Mouse (Mus musculus): ENCODE measurements around the gene Sprr2a2.
"Not testable (repeated sequence)": the region's sequence is repeated elsewhere in the genome, so short reads cannot be mapped to it uniquely, and the experiment has no call there.

Gene Sprr2a2

GRCm38 (mm10) chr3:92215569-92215968 lies at the start of gene Sprr2a2, which contains the start of gene Sprr2a1:
Gene Sprr2a2, plus strand, starts transcription at chr3:92215920.
Gene Sprr2a1, plus strand, starts transcription at chr3:92215799.
- DNase-seq (ENCODE audit: low spot score in 2 of 2): not testable (repeated sequence)

GRCm38 (mm10) chr3:92169847-92170246 lies 45.9 kb upstream of the Sprr2a2 start:
- DNase-seq (ENCODE audit: low spot score in 2 of 2): no peak

GRCm38 (mm10) chr3:92176880-92177279 lies 38.8 kb upstream of the Sprr2a2 start:
- DNase-seq (ENCODE audit: low spot score in 2 of 2): no peak

- DNase-seq (ENCODE audit: low spot score in 2 of 2): no peak
Observed at GRCm38 (mm10) chr3:92195512-92196200, 20.1 kb upstream of the Sprr2a2 start.

GRCm38 (mm10) chr3:92211133-92211925 lies 4.4 kb upstream of the Sprr2a2 start:
- not testable (repeated sequence) for DNase-seq (ENCODE audit: low spot score in 2 of 2)

GRCm38 (mm10) chr3:92212059-92212458 lies 3.7 kb upstream of the Sprr2a2 start:
- not testable (repeated sequence) for DNase-seq (ENCODE audit: low spot score in 2 of 2)

GRCm38 (mm10) chr3:92213651-92214050 lies 2.1 kb upstream of the Sprr2a2 start:
- not testable (repeated sequence) for DNase-seq (ENCODE audit: low spot score in 2 of 2)

- DNase-seq (ENCODE audit: low spot score in 2 of 2): not testable (repeated sequence)
Observed at GRCm38 (mm10) chr3:92219031-92219430, 3.3 kb downstream of the Sprr2a2 start.

- DNase-seq (ENCODE audit: low spot score in 2 of 2): not testable (repeated sequence)
Observed at GRCm38 (mm10) chr3:92223708-92224107, 8.0 kb downstream of the Sprr2a2 start.

GRCm38 (mm10) chr3:92227410-92227809 lies 11.7 kb downstream of the Sprr2a2 start:
- DNase-seq (ENCODE audit: low spot score in 2 of 2): not testable (repeated sequence)

- not testable (repeated sequence) for DNase-seq (ENCODE audit: low spot score in 2 of 2)
Observed at GRCm38 (mm10) chr3:92236463-92237189, 20.9 kb downstream of the Sprr2a2 start.

GRCm38 (mm10) chr3:92238736-92239135 lies 23.0 kb downstream of the Sprr2a2 start:
- DNase-seq (ENCODE audit: low spot score in 2 of 2): not testable (repeated sequence)

GRCm38 (mm10) chr3:92239197-92239596 lies 23.5 kb downstream of the Sprr2a2 start:
- not testable (repeated sequence) for DNase-seq (ENCODE audit: low spot score in 2 of 2)

GRCm38 (mm10) chr3:92244833-92245232 lies 29.1 kb downstream of the Sprr2a2 start:
- DNase-seq (ENCODE audit: low spot score in 2 of 2): not testable (repeated sequence)

- not testable (repeated sequence) for DNase-seq (ENCODE audit: low spot score in 2 of 2)
Observed at GRCm38 (mm10) chr3:92246245-92246644, 30.5 kb downstream of the Sprr2a2 start.

GRCm38 (mm10) chr3:92248494-92248893 lies 32.8 kb downstream of the Sprr2a2 start:
- not testable (repeated sequence) for DNase-seq (ENCODE audit: low spot score in 2 of 2)

- not testable (repeated sequence) for DNase-seq (ENCODE audit: low spot score in 2 of 2)
Observed at GRCm38 (mm10) chr3:92250450-92250849, 34.7 kb downstream of the Sprr2a2 start.

- not testable (repeated sequence) for DNase-seq (ENCODE audit: low spot score in 2 of 2)
Observed at GRCm38 (mm10) chr3:92253860-92254259, 38.1 kb downstream of the Sprr2a2 start.

- not testable (repeated sequence) for DNase-seq (ENCODE audit: low spot score in 2 of 2)
Observed at GRCm38 (mm10) chr3:92258526-92258925, 42.8 kb downstream of the Sprr2a2 start.

GRCm38 (mm10) chr3:92263462-92263861 lies 47.7 kb downstream of the Sprr2a2 start:
- DNase-seq (ENCODE audit: low spot score in 2 of 2): not testable (repeated sequence)

GRCm38 (mm10) chr3:92271414-92271985 lies 55.8 kb downstream of the Sprr2a2 start:
- DNase-seq (ENCODE audit: low spot score in 2 of 2): not testable (repeated sequence)
